Mouse (Mus musculus): ENCODE data around the gene Ptpn11.

DNA sequence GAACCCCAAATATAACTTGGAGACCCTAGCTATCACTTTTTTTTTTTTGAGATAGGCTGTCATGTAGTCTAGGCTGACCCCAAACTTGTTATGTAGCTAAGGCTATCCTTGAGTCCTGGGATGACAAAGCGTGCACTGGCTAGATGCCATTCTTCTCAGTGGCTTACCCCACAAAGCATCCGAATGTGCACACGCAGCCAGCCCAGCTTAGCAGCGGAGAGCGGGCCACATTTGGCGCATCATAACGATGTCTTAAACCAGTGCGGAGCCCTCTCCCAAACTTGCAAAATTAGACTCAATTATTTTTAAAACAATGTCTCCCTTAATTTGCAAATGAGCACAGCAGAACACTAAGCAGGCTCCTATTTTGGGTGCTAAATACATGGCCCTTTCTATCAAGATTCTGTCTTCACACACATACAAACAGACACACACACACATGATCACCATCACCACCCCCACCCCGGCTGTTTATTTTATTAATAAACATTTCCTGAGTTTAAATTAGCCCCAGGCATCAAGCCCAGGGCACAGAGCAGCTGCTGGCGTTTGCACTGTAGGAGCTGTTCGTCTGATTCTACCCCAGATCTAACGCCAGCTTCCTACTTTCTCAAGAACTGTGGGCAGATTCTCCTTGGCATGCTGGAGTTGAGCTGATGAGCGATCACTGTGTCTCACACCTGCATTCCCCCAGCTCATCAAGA lies 71.7 kb downstream of the Ptpn11 start:
- no peak for TF ChIP-seq POLR2A (IDR thresholded peaks at IDR 0.05; ENCODE audit: low read depth, low read length)
- no peak for TF ChIP-seq CTCF (IDR thresholded peaks at IDR 0.05; ENCODE audit: borderline replicate concordance, insufficient read depth, low read length)

Data from embryonic fibroblast, embryonic 13.5 days (primary cell).